Mouse (Mus musculus): ENCODE results near the gene Them4. TPM values are rescaled to one million over a fixed set of nuclear protein-coding genes. Genes with fewer than 3 reads are reported as not detected.
"Not testable (repeated sequence)": the region's sequence is repeated elsewhere in the genome, so short reads cannot be mapped to it uniquely, and the experiment has no call there.

Them4 gene
- polyA plus RNA-seq (2016; fragmentation: Nextera tagmentation; extraction: Ambion mirVana) = 8.6 and 9.8 TPM in 2 replicates

GRCm38 (mm10) chr3:94309633-94310363 is at the start of gene Them4:
TSS of gene Them4 (plus strand) at chr3:94310089.
- 3% methylated on average over 47 of the region's 47 CpGs for WGBS

GRCm38 (mm10) chr3:94260598-94260997 is 49.3 kb upstream of the Them4 start:
- H3K27ac ChIP-seq = no peak overlapping the region
- H3K36me3 ChIP-seq = no peaks in the 10 kb centered on the region
- no peaks in the 10 kb centered on the region for H3K9me3 ChIP-seq
- H3K4me3 ChIP-seq = no peak overlapping the region
- no peaks in the 10 kb centered on the region for H3K27me3 ChIP-seq (ENCODE audit: insufficient read depth, poor library complexity, severe bottlenecking)
- 48% methylated on average over 6 of the region's 6 CpGs for WGBS
- H3K4me1 ChIP-seq (replicated peaks) = no peaks in the 10 kb centered on the region
- DNase-seq (ENCODE audit: low spot score) = no peak

More at GRCm38 (mm10) chr3:94309633-94310363, at the start of gene Them4:
- H3K4me1 ChIP-seq (replicated peaks) = peaks cover 7% of the 10 kb centered on the region; the same call in 1 of the 2 replicates
- H3K4me3 ChIP-seq = peak within 1 kb of the TSS; percentile 70
- H3K9me3 ChIP-seq = no peaks in the 10 kb centered on the region
- DNase-seq (ENCODE audit: low spot score) = peak; percentile 94
- peak within 1 kb of the TSS; percentile 86 for H3K27ac ChIP-seq
- H3K36me3 ChIP-seq = no peaks in the 10 kb centered on the region
- no peaks in the 10 kb centered on the region; the same call in 1 of the 2 replicates for H3K27me3 ChIP-seq (ENCODE audit: insufficient read depth, poor library complexity, severe bottlenecking)

- not testable (repeated sequence) for H3K36me3 ChIP-seq; H3K4me1 ChIP-seq (replicated peaks); H3K9me3 ChIP-seq; H3K27ac ChIP-seq; DNase-seq (ENCODE audit: low spot score); H3K4me3 ChIP-seq; H3K27me3 ChIP-seq (ENCODE audit: insufficient read depth, poor library complexity, severe bottlenecking)
- WGBS = 100% methylated on average over 1 of the region's 1 CpGs
Measured at GRCm38 (mm10) chr3:94263736-94264135, 46.2 kb upstream of the Them4 start, which contains the start of gene Gm4778. TSS of gene Gm4778 (plus strand) at chr3:94264036.

- Histone ChIP-seq H3K36me3 (no peaks in the 10 kb centered on the region), H3K4me1 (replicated peaks) (no peaks in the 10 kb centered on the region), H3K9me3 (no peaks in the 10 kb centered on the region), H3K4me3 (no peak overlapping the region), H3K27ac (no peak overlapping the region; the same call in 1 of the 2 replicates), H3K27me3 (ENCODE audit: insufficient read depth, poor library complexity, severe bottlenecking) (no peaks in the 10 kb centered on the region)
- WGBS = 85% methylated on average over 11 of the region's 11 CpGs
- DNase-seq (ENCODE audit: low spot score) = no peak
Measured at GRCm38 (mm10) chr3:94275991-94276390, 33.9 kb upstream of the Them4 start.

- WGBS = 85% methylated on average over 1 of the region's 1 CpGs
Measured at GRCm38 (mm10) chr3:94305457-94305856, 4.4 kb upstream of the Them4 start.

GRCm38 (mm10) chr3:94306975-94307374 is 2.9 kb upstream of the Them4 start:
- H3K27me3 ChIP-seq (ENCODE audit: insufficient read depth, poor library complexity, severe bottlenecking) = no peaks in the 10 kb centered on the region; the same call in 1 of the 2 replicates

More at GRCm38 (mm10) chr3:94305457-94305856, 4.4 kb upstream of the Them4 start:
- Histone ChIP-seq H3K27ac (no peak overlapping the region), H3K9me3 (no peaks in the 10 kb centered on the region), H3K36me3 (no peaks in the 10 kb centered on the region), H3K27me3 (ENCODE audit: insufficient read depth, poor library complexity, severe bottlenecking) (no peaks in the 10 kb centered on the region; the same call in 1 of the 2 replicates), H3K4me3 (no peak overlapping the region), H3K4me1 (replicated peaks) (no peaks in the 10 kb centered on the region; the same call in 1 of the 2 replicates)
- no peak for DNase-seq (ENCODE audit: low spot score)

GRCm38 (mm10) chr3:94310491-94310890 is 602 bp downstream of the Them4 start:
- no peaks in the 10 kb centered on the region for H3K36me3 ChIP-seq
- no peak for DNase-seq (ENCODE audit: low spot score)
- 51% methylated on average over 7 of the region's 7 CpGs for WGBS
- peaks cover 7% of the 10 kb centered on the region; the same call in 1 of the 2 replicates for H3K4me1 ChIP-seq (replicated peaks)
- peak overlapping the region; percentile 70 for H3K4me3 ChIP-seq
- no peaks in the 10 kb centered on the region; the same call in 1 of the 2 replicates for H3K27me3 ChIP-seq (ENCODE audit: insufficient read depth, poor library complexity, severe bottlenecking)
- H3K27ac ChIP-seq = peak overlapping the region; percentile 86
- no peaks in the 10 kb centered on the region for H3K9me3 ChIP-seq

More at GRCm38 (mm10) chr3:94306975-94307374, 2.9 kb upstream of the Them4 start:
- no peaks in the 10 kb centered on the region for H3K9me3 ChIP-seq
- H3K4me3 ChIP-seq = no peak overlapping the region
- H3K27ac ChIP-seq = no peak overlapping the region
- H3K36me3 ChIP-seq = no peaks in the 10 kb centered on the region
- H3K4me1 ChIP-seq (replicated peaks) = peaks cover 7% of the 10 kb centered on the region; the same call in 1 of the 2 replicates
- DNase-seq (ENCODE audit: low spot score) = no peak

GRCm38 (mm10) chr3:94310911-94311310 is 1.0 kb downstream of the Them4 start:
- peak overlapping the region; percentile 70 for H3K4me3 ChIP-seq
- no peak for DNase-seq (ENCODE audit: low spot score)

GRCm38 (mm10) chr3:94311376-94311775 is 1.5 kb downstream of the Them4 start:
- no peaks in the 10 kb centered on the region for H3K9me3 ChIP-seq
- DNase-seq (ENCODE audit: low spot score) = no peak
- no peak overlapping the region for H3K4me3 ChIP-seq
- no peaks in the 10 kb centered on the region; the same call in 1 of the 2 replicates for H3K27me3 ChIP-seq (ENCODE audit: insufficient read depth, poor library complexity, severe bottlenecking)
- 82% methylated on average over 4 of the region's 4 CpGs for WGBS
- peaks cover 7% of the 10 kb centered on the region; the same call in 1 of the 2 replicates for H3K4me1 ChIP-seq (replicated peaks)
- H3K36me3 ChIP-seq = no peaks in the 10 kb centered on the region
- H3K27ac ChIP-seq = no peak overlapping the region

More at GRCm38 (mm10) chr3:94310911-94311310, 1.0 kb downstream of the Them4 start:
- H3K9me3 ChIP-seq = no peaks in the 10 kb centered on the region
- no peaks in the 10 kb centered on the region for H3K36me3 ChIP-seq
- no peak overlapping the region for H3K27ac ChIP-seq
- H3K4me1 ChIP-seq (replicated peaks) = peaks cover 7% of the 10 kb centered on the region; the same call in 1 of the 2 replicates
- H3K27me3 ChIP-seq (ENCODE audit: insufficient read depth, poor library complexity, severe bottlenecking) = no peaks in the 10 kb centered on the region; the same call in 1 of the 2 replicates
- 83% methylated on average over 6 of the region's 6 CpGs for WGBS

- no peak for DNase-seq (ENCODE audit: low spot score)
- no peaks in the 10 kb centered on the region for H3K36me3 ChIP-seq
- no peak overlapping the region for H3K27ac ChIP-seq
- H3K27me3 ChIP-seq (ENCODE audit: insufficient read depth, poor library complexity, severe bottlenecking) = no peaks in the 10 kb centered on the region
- no peaks in the 10 kb centered on the region for H3K4me1 ChIP-seq (replicated peaks)
- no peak overlapping the region for H3K4me3 ChIP-seq
- WGBS = 63% methylated on average over 3 of the region's 3 CpGs
- no peaks in the 10 kb centered on the region for H3K9me3 ChIP-seq
Measured at GRCm38 (mm10) chr3:94328681-94329080, 18.8 kb downstream of the Them4 start.

- WGBS = 92% methylated on average over 4 of the region's 4 CpGs
- DNase-seq (ENCODE audit: low spot score) = no peak
- Histone ChIP-seq H3K36me3 (no peaks in the 10 kb centered on the region), H3K27me3 (ENCODE audit: insufficient read depth, poor library complexity, severe bottlenecking) (no peaks in the 10 kb centered on the region), H3K27ac (no peak overlapping the region), H3K9me3 (no peaks in the 10 kb centered on the region), H3K4me1 (replicated peaks) (no peaks in the 10 kb centered on the region), H3K4me3 (no peak overlapping the region)
Measured at GRCm38 (mm10) chr3:94334442-94334841, 24.6 kb downstream of the Them4 start.

GRCm38 (mm10) chr3:94338522-94338921 is 28.6 kb downstream of the Them4 start:
- WGBS = 88% methylated on average over 3 of the region's 3 CpGs
- H3K4me3 ChIP-seq = no peak overlapping the region
- no peaks in the 10 kb centered on the region for H3K36me3 ChIP-seq
- 0 out of 2 replicates have a peak, but pooled peaks cover 6% of the 10 kb centered on the region for H3K4me1 ChIP-seq (replicated peaks)
- no peak overlapping the region for H3K27ac ChIP-seq
- no peak for DNase-seq (ENCODE audit: low spot score)
- no peaks in the 10 kb centered on the region for H3K27me3 ChIP-seq (ENCODE audit: insufficient read depth, poor library complexity, severe bottlenecking)
- H3K9me3 ChIP-seq = no peaks in the 10 kb centered on the region

- no peak for DNase-seq (ENCODE audit: low spot score)
- Histone ChIP-seq H3K27me3 (ENCODE audit: insufficient read depth, poor library complexity, severe bottlenecking) (no peaks in the 10 kb centered on the region), H3K4me3 (no peak within 1 kb of the TSS), H3K36me3 (no peaks in the 10 kb centered on the region), H3K27ac (no peak within 1 kb of the TSS), H3K9me3 (no peaks in the 10 kb centered on the region), H3K4me1 (replicated peaks) (0 out of 2 replicates have a peak, but pooled peaks cover 6% of the 10 kb centered on the region)
- WGBS = 70% methylated on average over 3 of the region's 3 CpGs
Measured at GRCm38 (mm10) chr3:94341959-94342422, 32.1 kb downstream of the Them4 start, which contains the start of gene Them5. TSS of gene Them5 (plus strand) at chr3:94342099.
